Mouse (Mus musculus): ENCODE measurements around the gene Usp2. TPM values are rescaled to one million over a fixed set of nuclear protein-coding genes. Genes with fewer than 3 reads are reported as not detected.

Usp2 gene
- total and polyA plus RNA-seq, 3 experiments, result 2.1 to 2.3 (median 2.2) TPM

DNA sequence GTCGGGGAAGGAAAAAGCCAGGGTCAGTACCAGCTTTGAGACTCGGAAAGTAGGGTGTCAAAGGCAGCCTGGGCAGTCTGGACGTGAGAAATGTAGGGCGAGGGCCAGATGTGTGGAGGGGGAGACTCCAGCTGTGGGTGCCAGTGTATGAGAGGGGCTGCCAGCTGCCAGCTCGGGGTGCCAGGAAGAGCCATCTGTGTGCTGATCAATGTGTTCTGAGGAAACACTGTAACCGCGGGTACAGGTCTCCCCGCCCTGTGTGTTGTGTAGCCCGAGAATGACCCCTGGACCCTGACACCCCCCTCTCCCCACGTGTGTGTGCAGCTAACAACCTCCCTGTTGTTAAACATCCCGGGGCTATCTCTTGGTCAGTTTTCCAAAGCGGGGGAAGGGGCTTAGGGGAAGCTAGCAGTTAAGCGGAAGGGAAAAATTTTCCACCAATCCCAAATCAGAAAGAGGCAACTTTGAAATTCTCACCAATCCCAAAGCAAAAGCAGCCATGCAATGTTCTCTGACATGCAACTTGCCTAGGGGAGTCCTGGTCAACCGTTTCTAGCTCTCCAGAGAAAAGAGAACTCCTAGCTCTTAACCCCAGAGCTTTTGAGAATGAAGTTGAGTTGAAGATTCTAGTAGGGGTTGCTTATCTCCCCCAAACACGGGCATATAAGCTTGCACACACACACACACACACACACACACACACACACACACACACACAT is 579 bp downstream of the Usp2 start:
- in situ Hi-C loops (cut with MboI; ENCODE audit: low pct_ligation_motif_present, low pct_unique_long_range_greater_than_20kb, low sequenced_read_pairs) (no loop called here), dilution Hi-C loops (cut with MboI; ENCODE audit: extremely low pct_ligation_motif_present, extremely low pct_unique_long_range_greater_than_20kb, low sequenced_read_pairs) (no loop called here)
- peak overlapping the region; percentile 56 for H3K4me2 ChIP-seq (ENCODE audit: insufficient read depth, low read depth, poor library complexity, severe bottlenecking)
- H3K9me3 ChIP-seq (replicated peaks; ENCODE audit: low read length), result no peaks in the 10 kb centered on the region
- no peak overlapping the region; the same call in 1 of the 2 replicates for H3K9ac ChIP-seq (ENCODE audit: insufficient read depth, low read depth)
- peaks cover 78% of the 10 kb centered on the region for H3K27me3 ChIP-seq (replicated peaks)
- DNase-seq (ENCODE audit: extremely low read depth), result no peak
- H3K79me2 ChIP-seq (replicated peaks; ENCODE audit: control insufficient read depth, extremely low read depth, insufficient read depth, poor library complexity, severe bottlenecking), result no peaks in the 10 kb centered on the region
- no peaks in the 10 kb centered on the region for H3K36me3 ChIP-seq (replicated peaks in 1 of 2; ENCODE audit: control insufficient read depth in 1 of 2, insufficient read depth in 1 of 2, low read length in 1 of 2)
- peaks cover 18 to 19% of the 10 kb centered on the region in 2 experiments for H3K4me1 ChIP-seq (ENCODE audit: control insufficient read depth in 1 of 2, insufficient read depth in 2 of 2)
- H3K4me3 ChIP-seq (replicated peaks in 1 of 3; ENCODE audit: low read depth in 2 of 3, low read length in 2 of 3, poor library complexity in 1 of 3), result peak overlapping the region in 1 of 3 experiments; percentile 54
- no peak for TF ChIP-seq MYC (IDR thresholded peaks at IDR 0.05; ENCODE audit: low read depth, low read length)
- TF ChIP-seq USF2 (conservative IDR thresholded peaks at IDR 0.05; ENCODE audit: low read depth, low read length), result no peak
- TF ChIP-seq ETS1 (conservative IDR thresholded peaks at IDR 0.05; ENCODE audit: low read depth, low read length), result no peak
- TF ChIP-seq PAX5 (IDR thresholded peaks at IDR 0.05; ENCODE audit: low read length), result no peak
- TF ChIP-seq TBP (conservative IDR thresholded peaks at IDR 0.05; ENCODE audit: low read depth, low read length), result no peak
- no peak for TF ChIP-seq NELFE (IDR thresholded peaks at IDR 0.05; ENCODE audit: low read depth, low read length)
- TF ChIP-seq MAFK (IDR thresholded peaks at IDR 0.05; ENCODE audit: insufficient replicate concordance, low read length), result no peak
- no peak for TF ChIP-seq BHLHE40 (IDR thresholded peaks at IDR 0.05; ENCODE audit: low read depth, low read length)
- no peak for TF ChIP-seq MAZ (IDR thresholded peaks at IDR 0.05; ENCODE audit: low read depth, low read length)
- TF ChIP-seq GABPA (IDR thresholded peaks at IDR 0.05; ENCODE audit: insufficient replicate concordance, low read depth, low read length), result no peak
- TF ChIP-seq EP300 (IDR thresholded peaks at IDR 0.05; ENCODE audit: low read length), result no peak
- TF ChIP-seq ZMIZ1 (IDR thresholded peaks at IDR 0.05; ENCODE audit: low read depth, low read length), result no peak
- TF ChIP-seq KAT2A (IDR thresholded peaks at IDR 0.05; ENCODE audit: insufficient replicate concordance, low read length), result no peak
- TF ChIP-seq TCF12 (IDR thresholded peaks at IDR 0.05; ENCODE audit: low read depth, low read length), result no peak
- no peak for TF ChIP-seq RAD21 (IDR thresholded peaks at IDR 0.05; ENCODE audit: low read depth, low read length)
- no peak for TF ChIP-seq CHD2 (IDR thresholded peaks at IDR 0.05; ENCODE audit: low read length)
- TF ChIP-seq ZNF384 (IDR thresholded peaks at IDR 0.05; ENCODE audit: low read depth, low read length), result no peak
- no peak for TF ChIP-seq MXI1 (IDR thresholded peaks at IDR 0.05; ENCODE audit: low read depth, low read length)
- H3K27ac ChIP-seq (ENCODE audit: insufficient read depth, low read depth), result no peak overlapping the region

DNA sequence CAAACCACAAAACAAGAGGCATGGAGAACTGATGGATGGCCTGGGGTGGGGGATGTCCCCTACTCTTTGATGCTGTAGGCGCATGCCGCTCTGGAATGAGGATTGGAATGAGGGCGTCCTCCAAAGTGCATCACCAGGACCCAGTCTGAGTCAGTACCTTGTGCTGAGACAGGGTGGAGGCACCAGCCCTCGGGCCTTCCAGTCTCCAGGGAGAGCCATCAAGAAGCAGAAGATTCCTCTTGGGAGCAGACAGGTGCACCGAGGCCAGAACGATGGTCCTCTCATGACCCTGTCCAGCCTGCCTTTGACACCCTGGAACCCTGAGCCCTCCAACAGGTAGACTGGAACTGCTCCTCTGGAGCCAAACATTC is 1.1 kb downstream of the Usp2 start:
- Histone ChIP-seq H3K4me1 (ENCODE audit: control insufficient read depth in 1 of 2, insufficient read depth in 2 of 2) (peaks cover 18 to 19% of the 10 kb centered on the region in 2 experiments), H3K9ac (ENCODE audit: insufficient read depth, low read depth) (no peak overlapping the region), H3K9me3 (replicated peaks; ENCODE audit: low read length) (no peaks in the 10 kb centered on the region), H3K27ac (ENCODE audit: insufficient read depth, low read depth) (no peak overlapping the region), H3K36me3 (replicated peaks in 1 of 2; ENCODE audit: control insufficient read depth in 1 of 2, insufficient read depth in 1 of 2, low read length in 1 of 2) (no peaks in the 10 kb centered on the region), H3K27me3 (replicated peaks) (peaks cover 79% of the 10 kb centered on the region), H3K4me3 (replicated peaks in 1 of 3; ENCODE audit: low read depth in 2 of 3, low read length in 2 of 3, poor library complexity in 1 of 3) (no peak overlapping the region), H3K79me2 (replicated peaks; ENCODE audit: control insufficient read depth, extremely low read depth, insufficient read depth, poor library complexity, severe bottlenecking) (no peaks in the 10 kb centered on the region), H3K4me2 (ENCODE audit: insufficient read depth, low read depth, poor library complexity, severe bottlenecking) (no peak overlapping the region)
- TF ChIP-seq CHD1 (IDR thresholded peaks at IDR 0.05; ENCODE audit: low read depth, low read length) (no peak), NRF1 (IDR thresholded peaks at IDR 0.05; ENCODE audit: low read depth, low read length) (no peak), SIN3A (IDR thresholded peaks at IDR 0.05; ENCODE audit: low read length) (no peak), ZKSCAN1 (IDR thresholded peaks at IDR 0.05; ENCODE audit: borderline replicate concordance, low read depth, low read length) (no peak), MAX (IDR thresholded peaks at IDR 0.05; ENCODE audit: low read length) (no peak), MXI1 (IDR thresholded peaks at IDR 0.05; ENCODE audit: low read depth, low read length) (no peak), MYC (IDR thresholded peaks at IDR 0.05; ENCODE audit: low read depth, low read length) (no peak), ZNF384 (IDR thresholded peaks at IDR 0.05; ENCODE audit: low read depth, low read length) (no peak), RAD21 (IDR thresholded peaks at IDR 0.05; ENCODE audit: low read depth, low read length) (no peak), ZMIZ1 (IDR thresholded peaks at IDR 0.05; ENCODE audit: low read depth, low read length) (no peak), CTCF (conservative IDR thresholded peaks at IDR 0.05 in 1 of 2, IDR thresholded peaks at IDR 0.05 in 1 of 2; ENCODE audit: low read depth in 2 of 2, low read length in 2 of 2) (no peak), PAX5 (IDR thresholded peaks at IDR 0.05; ENCODE audit: low read length) (no peak), GABPA (IDR thresholded peaks at IDR 0.05; ENCODE audit: insufficient replicate concordance, low read depth, low read length) (no peak), JUND (conservative IDR thresholded peaks at IDR 0.05; ENCODE audit: low read depth, low read length) (no peak), ELF1 (IDR thresholded peaks at IDR 0.05; ENCODE audit: low read depth, low read length) (no peak), TBP (conservative IDR thresholded peaks at IDR 0.05; ENCODE audit: low read depth, low read length) (no peak), NELFE (IDR thresholded peaks at IDR 0.05; ENCODE audit: low read depth, low read length) (no peak), UBTF (IDR thresholded peaks at IDR 0.05; ENCODE audit: low read depth, low read length) (no peak), JUN (IDR thresholded peaks at IDR 0.05; ENCODE audit: insufficient read depth, low read depth, low read length) (no peak)
- in situ Hi-C loops (cut with MboI; ENCODE audit: low pct_ligation_motif_present, low pct_unique_long_range_greater_than_20kb, low sequenced_read_pairs), result no loop called here
- DNase-seq (ENCODE audit: extremely low read depth), result no peak
- dilution Hi-C loops (cut with MboI; ENCODE audit: extremely low pct_ligation_motif_present, extremely low pct_unique_long_range_greater_than_20kb, low sequenced_read_pairs), result no loop called here

Measured in CH12.LX (cell line).